In the genomic region with DNA sequence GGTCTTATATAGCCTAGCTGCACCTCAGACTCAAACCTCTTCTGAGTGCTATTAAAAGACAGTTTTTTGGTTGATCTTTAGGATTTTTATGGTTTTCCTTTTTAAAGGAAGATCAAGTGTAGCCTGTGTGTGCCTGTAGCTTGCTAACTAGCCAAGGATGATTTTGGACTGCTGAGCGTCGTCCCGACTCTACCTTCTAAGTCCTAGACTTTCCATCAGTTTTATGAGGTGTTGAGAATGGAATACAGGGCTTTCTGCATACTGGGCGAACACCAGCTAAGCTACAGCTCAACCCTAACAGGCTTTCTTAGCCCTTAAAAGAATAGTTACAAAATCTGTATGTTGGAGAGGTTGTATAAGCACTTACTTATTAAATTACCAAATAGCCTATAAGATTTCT, we compare ENCODE assay signal across 20 mouse cellular contexts.
"Had no signal": no experiment of that assay in that cellular context is flagged by ENCODE, and none has a peak within 500 bp of the region (broad histone marks: within the 10 kb centered on the region; RNA-seq: fewer than 3 reads in every experiment).

No protein-coding gene starts in this region.

- H3K27me3 ChIP-seq: lung, embryonic 15.5 days; midbrain, embryonic 12.5 days; neural tube, embryonic 13.5 days; neural tube, embryonic 15.5 days had no signal

- H3K4me3 ChIP-seq: lung, embryonic 15.5 days; midbrain, embryonic 10.5 days; midbrain, embryonic 12.5 days; myocyte; neural tube, embryonic 13.5 days; neural tube, embryonic 15.5 days had no signal

- H3K9ac ChIP-seq: lung, embryonic 15.5 days; midbrain, embryonic 12.5 days; neural tube, embryonic 13.5 days; neural tube, embryonic 15.5 days had no signal

- H3K27ac ChIP-seq: lung, embryonic 15.5 days; midbrain, embryonic 10.5 days; midbrain, embryonic 12.5 days; neural tube, embryonic 13.5 days; neural tube, embryonic 15.5 days had no signal

- H3K9me3 ChIP-seq: lung, embryonic 15.5 days; midbrain, embryonic 10.5 days; midbrain, embryonic 12.5 days; neural tube, embryonic 13.5 days; neural tube, embryonic 15.5 days had no signal

- H3K4me1 ChIP-seq: lung, embryonic 15.5 days; midbrain, embryonic 10.5 days; midbrain, embryonic 12.5 days; neural tube, embryonic 13.5 days; neural tube, embryonic 15.5 days had no signal

- DNase-seq: lung, adult 2 months; lung, postnatal 14 days; lung, postnatal 36 days; midbrain, embryonic 14.5 days; retina, postnatal 1 day; right cerebral cortex, adult 18-20 months; right cerebral cortex, postnatal 25 days; right cerebral cortex, postnatal 4 days; spleen, adult 18-20 months; thymus, adult 18-20 months; thymus, postnatal 14 days; thymus, postnatal 36 days had no signal

- ATAC-seq: lung, postnatal 0 days; midbrain, embryonic 16.5 days had no signal

- H3K4me2 ChIP-seq: lung, embryonic 15.5 days; midbrain, embryonic 12.5 days; neural tube, embryonic 13.5 days; neural tube, embryonic 15.5 days had no signal
